8 mouse cellular contexts compared by ENCODE assay signal in genomic region chr1:38664777-38665176, GRCm38 (mm10). TPM values are rescaled to one million over a fixed set of nuclear protein-coding genes. Genes with fewer than 3 reads are reported as not detected.
A peak's percentile ranks its signal among the peaks of the same experiment; 100 is the strongest.
DNase-seq lines count a peak whose midpoint lies in the region; ATAC-seq and TF ChIP-seq lines count a peak whose summit lies in the region.

Gene Aff3, minus strand, starts transcription at chr1:38664955.

- H3K4me2 ChIP-seq in forebrain, postnatal 0 days (ENCODE audit: low read depth): no peak within 1 kb of the TSS
- no peak within 1 kb of the TSS for H3K4me2 ChIP-seq in liver, embryonic 11.5 days

- WGBS in forebrain, postnatal 0 days: 90% methylated on average over 13 of the region's 13 CpGs
- WGBS in liver, embryonic 11.5 days: 61% methylated on average over 13 of the region's 13 CpGs

- H3K9me3 ChIP-seq in forebrain, postnatal 0 days (ENCODE audit: low read length): no peaks in the 10 kb centered on the region
- H3K9me3 ChIP-seq in liver, embryonic 11.5 days (ENCODE audit: control insufficient read depth, low read length): no peaks in the 10 kb centered on the region

- no peak within 1 kb of the TSS for H3K4me3 ChIP-seq in forebrain, postnatal 0 days (ENCODE audit: low read depth, low read length)
- no peak within 1 kb of the TSS for H3K4me3 ChIP-seq in liver, embryonic 11.5 days (ENCODE audit: low read depth, low read length)

- no peak within 1 kb of the TSS for H3K9ac ChIP-seq in forebrain, postnatal 0 days
- no peak within 1 kb of the TSS for H3K9ac ChIP-seq in liver, embryonic 11.5 days (ENCODE audit: low read depth, low read length)

- no peaks in the 10 kb centered on the region for H3K4me1 ChIP-seq in forebrain, postnatal 0 days (ENCODE audit: insufficient read depth)
- no peaks in the 10 kb centered on the region; the same call in 1 of the 2 replicates for H3K4me1 ChIP-seq in liver, embryonic 11.5 days (replicated peaks; ENCODE audit: control insufficient read depth, insufficient read depth, low read length)

- H3K27me3 ChIP-seq in forebrain, postnatal 0 days (ENCODE audit: insufficient read depth, low read length): no peaks in the 10 kb centered on the region
- H3K27me3 ChIP-seq in liver, embryonic 11.5 days (replicated peaks; ENCODE audit: control insufficient read depth, insufficient read depth, low read length): no peaks in the 10 kb centered on the region

- no peaks in the 10 kb centered on the region for H3K36me3 ChIP-seq in forebrain, postnatal 0 days (ENCODE audit: insufficient read depth)
- no peaks in the 10 kb centered on the region for H3K36me3 ChIP-seq in liver, embryonic 11.5 days (ENCODE audit: control insufficient read depth, insufficient read depth, low read length)

- peak; percentile 17 for DNase-seq in adrenal gland, postnatal 14 days
- no peak for DNase-seq in adrenal gland, postnatal 25 days
- peak; percentile 87 to 91 for DNase-seq in B cell, adult 2 months
- DNase-seq in forebrain, postnatal 0 days: no peak
- DNase-seq in liver, embryonic 11.5 days (ENCODE audit: low spot score): no peak
- DNase-seq in skeletal muscle tissue, adult 2 months (ENCODE audit: low read depth, low spot score): peak; percentile 31
- no peak for DNase-seq in MN1 (ENCODE audit: low spot score)
- DNase-seq in urinary bladder, postnatal 25 days (ENCODE audit: low spot score): no peak

- TF ChIP-seq CTCF in forebrain, postnatal 0 days (IDR thresholded peaks at IDR 0.05; ENCODE audit: low read depth): no peak

- ATAC-seq in forebrain, postnatal 0 days: no peak
- 0 out of 2 replicates have a peak, but pooled peaks have one; percentile 20 for ATAC-seq in liver, embryonic 11.5 days (replicated peaks; ENCODE audit: low FRiP score)

- H3K27ac ChIP-seq in forebrain, postnatal 0 days (ENCODE audit: low read depth, low read length): no peak within 1 kb of the TSS
- H3K27ac ChIP-seq in liver, embryonic 11.5 days (ENCODE audit: low read depth, low read length): no peak within 1 kb of the TSS

RNA-seq across cellular contexts. Expression of gene Aff3, which starts in this region (rescaled TPM):
- total RNA-seq in adrenal gland, postnatal 14 days (2021): 6.2 and 15.7 TPM in 2 replicates
- total RNA-seq in adrenal gland, postnatal 25 days (2021): 2.8 and 3.4 TPM in 2 replicates
- 85.1 and 102 TPM in 2 replicates for total RNA-seq in forebrain, postnatal 0 days (2014; rRNA removed)
- 20.6 and 21.8 TPM in 2 replicates for polyA plus RNA-seq in forebrain, postnatal 0 days (2015; fragmentation: Nextera tagmentation; extraction: Ambion mirVana)
- 4.4 and 4.7 TPM in 2 replicates for polyA plus RNA-seq in liver, embryonic 11.5 days (2014; fragmentation: Nextera tagmentation; extraction: Ambion mirVana)

Comparison
In these comparisons a context has a peak if more than half of its experiments do, and no peak if none do; other contexts are left out.
1. DNase-seq: peak in adrenal gland, postnatal 14 days (single experiment), B cell, adult 2 months (2 of 2) and skeletal muscle tissue, adult 2 months (single experiment); none in adrenal gland, postnatal 25 days (single experiment), forebrain, postnatal 0 days (single experiment), liver, embryonic 11.5 days (single experiment), MN1 (single experiment) and urinary bladder, postnatal 25 days (single experiment).